Mouse (Mus musculus) MEL (cell line): Measurements from ENCODE around the gene Lcp1. TPM values are rescaled to one million over a fixed set of nuclear protein-coding genes. Genes with fewer than 3 reads are reported as not detected.
A peak's percentile ranks its signal among the peaks of the same experiment; 100 is the strongest.

Experiments used
- DNase-seq: peaks from one replicate; pipeline ENCODE4 v3.0.0; 2011; ENCODE audit warnings: low read depth, low spot score
- H3K27ac ChIP-seq: 2 replicates; pipeline ENCODE4 v1.5.1; 2012; ENCODE audit warnings: low read depth, mild to moderate bottlenecking, control low read depth, low read length, moderate library complexity; ENCODE audit not compliant: control insufficient read depth
- H3K27me3 ChIP-seq, 2 experiments: fragments of 150-350 bp in 1 of 2; sonication (generic) in 1 of 2; 2 replicates each; pipeline ENCODE4 v1.6.1; 2012; ENCODE audit warnings: low read length in 2 of 2, mild to moderate bottlenecking in 2 of 2, improper control_type of control experiment in 1 of 2, moderate library complexity in 1 of 2; ENCODE audit not compliant: insufficient read depth in 2 of 2, control insufficient read depth in 1 of 2
- H3K36me3 ChIP-seq, 2 experiments: 2 replicates each; pipeline ENCODE4 v1.6.1; 2012 to 2014; ENCODE audit warnings: low read length in 2 of 2, improper control_type of control experiment in 1 of 2, inconsistent platforms in 1 of 2, mild to moderate bottlenecking in 1 of 2; ENCODE audit not compliant: insufficient read depth in 2 of 2, control insufficient read depth in 1 of 2
- H3K4me1 ChIP-seq, 2 experiments: fragments of 150-350 bp in 1 of 2; sonication (generic) in 1 of 2; 2 replicates each; pipeline ENCODE4 v1.6.1; 2012; ENCODE audit warnings: low read length in 2 of 2, improper control_type of control experiment in 1 of 2, mild to moderate bottlenecking in 1 of 2; ENCODE audit not compliant: insufficient read depth in 2 of 2, control insufficient read depth in 1 of 2
- H3K4me3 ChIP-seq, 2 experiments: fragments of 150-350 bp in 1 of 2; sonication (generic) in 1 of 2; 2 replicates each; pipeline ENCODE4 v1.5.1; 2012; ENCODE audit warnings: low read depth in 2 of 2, low read length in 2 of 2, mild to moderate bottlenecking in 2 of 2, moderate library complexity in 2 of 2, control low read depth in 1 of 2, improper control_type of control experiment in 1 of 2; ENCODE audit not compliant: control insufficient read depth in 1 of 2, insufficient read depth in 1 of 2
- H3K79me2 ChIP-seq: 2 replicates; pipeline ENCODE4 v1.6.1; 2012; ENCODE audit warnings: mild to moderate bottlenecking, low read length, moderate library complexity; ENCODE audit not compliant: control insufficient read depth, poor library complexity, insufficient read depth
- H3K9ac ChIP-seq: 2 replicates; pipeline ENCODE4 v1.6.1; 2012; ENCODE audit warnings: low read depth, mild to moderate bottlenecking, control low read depth, low read length, moderate library complexity; ENCODE audit not compliant: control insufficient read depth, poor library complexity, severe bottlenecking
- H3K9me3 ChIP-seq: fragments of 150-350 bp; sonication (generic); replicated peaks from 2 replicates; pipeline ENCODE4 v1.6.1; 2012; ENCODE audit warnings: mild to moderate bottlenecking, low read length, improper control_type of control experiment, moderate library complexity; ENCODE audit not compliant: insufficient read depth
- BHLHE40 ChIP-seq: IDR thresholded peaks from 2 replicates; pipeline ENCODE4 v1.6.1; 2012; ENCODE audit warnings: low read depth, mild to moderate bottlenecking, inconsistent platforms, low read length, improper control_type of control experiment, borderline replicate concordance
- CHD1 ChIP-seq: IDR thresholded peaks from 2 replicates; pipeline ENCODE4 v1.6.1; 2012; ENCODE audit warnings: low read depth, mild to moderate bottlenecking, inconsistent platforms, low read length, improper control_type of control experiment
- CTCF ChIP-seq, 3 experiments: IDR thresholded peaks in 2 of 3; conservative IDR thresholded peaks in 1 of 3; 2 replicates each; pipeline ENCODE4 v1.5.1; 2011 to 2012; ENCODE audit warnings: low read length in 3 of 3, low read depth in 2 of 3, mild to moderate bottlenecking in 2 of 3, improper control_type of control experiment in 1 of 3, inconsistent platforms in 1 of 3, mixed read lengths in 1 of 3, moderate library complexity in 1 of 3; ENCODE audit not compliant: control insufficient read depth in 1 of 3, insufficient read depth in 1 of 3, poor library complexity in 1 of 3, severe bottlenecking in 1 of 3
- ETS1 ChIP-seq: IDR thresholded peaks from 2 replicates; pipeline ENCODE4 v1.6.1; 2012; ENCODE audit warnings: low read depth, mild to moderate bottlenecking, inconsistent platforms, low read length, improper control_type of control experiment, moderate library complexity
- GABPA ChIP-seq: IDR thresholded peaks from 2 replicates; pipeline ENCODE4 v1.6.1; 2012; ENCODE audit warnings: low read depth, mild to moderate bottlenecking, inconsistent platforms, low read length, improper control_type of control experiment, moderate library complexity
- GATA1 ChIP-seq: IDR thresholded peaks from 2 replicates; pipeline ENCODE4 v1.6.1; 2011; ENCODE audit warnings: low read depth, low read length, improper control_type of control experiment
- HCFC1 ChIP-seq: IDR thresholded peaks from 2 replicates; pipeline ENCODE4 v1.6.1; 2012; ENCODE audit warnings: low read depth, mild to moderate bottlenecking, inconsistent platforms, low read length, improper control_type of control experiment, moderate library complexity
- JUND ChIP-seq: IDR thresholded peaks from 2 replicates; pipeline ENCODE4 v1.6.1; 2011; ENCODE audit warnings: low read depth, mild to moderate bottlenecking, improper control_type of control experiment, low read length
- KAT2A ChIP-seq: conservative IDR thresholded peaks from 2 replicates; pipeline ENCODE4 v1.6.1; 2012; ENCODE audit warnings: low read depth, low read length, improper control_type of control experiment, inconsistent platforms
- MAFK ChIP-seq: IDR thresholded peaks from 2 replicates; pipeline ENCODE4 v1.6.1; 2011; ENCODE audit warnings: low read depth, mild to moderate bottlenecking, low read length, improper control_type of control experiment, borderline replicate concordance
- MAX ChIP-seq: IDR thresholded peaks from 2 replicates; pipeline ENCODE4 v1.6.1; 2011; ENCODE audit warnings: low read length, improper control_type of control experiment
- MXI1 ChIP-seq: IDR thresholded peaks from 2 replicates; pipeline ENCODE4 v1.6.1; 2011; ENCODE audit warnings: mild to moderate bottlenecking, low read depth, low read length, improper control_type of control experiment
- MYB ChIP-seq: IDR thresholded peaks from 2 replicates; pipeline ENCODE4 v1.6.1; 2011; ENCODE audit warnings: mild to moderate bottlenecking, low read depth, low read length, improper control_type of control experiment
- NELFE ChIP-seq: IDR thresholded peaks from 2 replicates; pipeline ENCODE4 v1.6.1; 2011; ENCODE audit warnings: low read depth, low read length, improper control_type of control experiment
- POLR2A ChIP-seq, 2 experiments: IDR thresholded peaks; 2 replicates each; pipeline ENCODE4 v1.6.1; 2011 to 2012; ENCODE audit warnings: low read length in 2 of 2, mild to moderate bottlenecking in 2 of 2, control low read depth in 1 of 2, improper control_type of control experiment in 1 of 2, low read depth in 1 of 2, moderate library complexity in 1 of 2; ENCODE audit not compliant: control insufficient read depth in 1 of 2, insufficient read depth in 1 of 2, poor library complexity in 1 of 2
- RAD21 ChIP-seq: IDR thresholded peaks from 2 replicates; pipeline ENCODE4 v1.6.1; 2011; ENCODE audit warnings: mild to moderate bottlenecking, low read depth, low read length, improper control_type of control experiment
- RCOR1 ChIP-seq: IDR thresholded peaks from 2 replicates; pipeline ENCODE4 v1.6.1; 2012; ENCODE audit warnings: low read depth, mild to moderate bottlenecking, inconsistent platforms, low read length, improper control_type of control experiment
- SMC3 ChIP-seq: IDR thresholded peaks from 2 replicates; pipeline ENCODE4 v1.6.1; 2011; ENCODE audit warnings: low read depth, low read length, improper control_type of control experiment
- UBTF ChIP-seq: IDR thresholded peaks from 2 replicates; pipeline ENCODE4 v1.6.1; 2012; ENCODE audit warnings: low read depth, mild to moderate bottlenecking, inconsistent platforms, low read length, improper control_type of control experiment, moderate library complexity, borderline replicate concordance; ENCODE audit not compliant: insufficient read depth
- USF1 ChIP-seq: IDR thresholded peaks from 2 replicates; pipeline ENCODE4 v1.6.1; 2014; ENCODE audit warnings: low read depth, mild to moderate bottlenecking, inconsistent platforms, low read length, improper control_type of control experiment, moderate library complexity
- ZC3H11A ChIP-seq: IDR thresholded peaks from 2 replicates; pipeline ENCODE4 v1.6.1; 2012; ENCODE audit warnings: low read depth, mild to moderate bottlenecking, inconsistent platforms, low read length, improper control_type of control experiment
- ZKSCAN1 ChIP-seq: IDR thresholded peaks from 2 replicates; pipeline ENCODE4 v1.6.1; 2012; ENCODE audit warnings: low read depth, mild to moderate bottlenecking, inconsistent platforms, low read length, improper control_type of control experiment, moderate library complexity
- ZMIZ1 ChIP-seq: IDR thresholded peaks from 2 replicates; pipeline ENCODE4 v1.6.1; 2012; ENCODE audit warnings: low read depth, mild to moderate bottlenecking, inconsistent platforms, low read length, improper control_type of control experiment, moderate library complexity
- ZNF384 ChIP-seq: IDR thresholded peaks from 2 replicates; pipeline ENCODE4 v1.6.1; 2012; ENCODE audit warnings: low read depth, mild to moderate bottlenecking, inconsistent platforms, low read length, improper control_type of control experiment
- polyA plus RNA-seq, 2 experiments: library from polyadenylated mRNA; stranded (reverse) in 1 of 2; unstranded in 1 of 2; fragments of >175 nt in 1 of 2; fragments of >200 nt in 1 of 2; gene quantifications; 2 replicates each; pipeline versions ENCODE4 v1.2.1 to v1.2.4; 2012; ENCODE audit warnings: low replicate concordance in 2 of 2, low read depth in 1 of 2; ENCODE audit not compliant: insufficient read length in 2 of 2, insufficient read depth in 1 of 2, missing spikeins in 1 of 2
- total RNA-seq: library from RNA; depleted of rRNA; stranded (reverse); fragments of 300-350 nt; gene quantifications from 2 replicates; pipeline ENCODE4 v1.2.3, GENCODE M21; 2012

The Lcp1 gene
- total and polyA plus RNA-seq, 3 experiments = 11.0 to 20.3 TPM; not detected in 1

DNA sequence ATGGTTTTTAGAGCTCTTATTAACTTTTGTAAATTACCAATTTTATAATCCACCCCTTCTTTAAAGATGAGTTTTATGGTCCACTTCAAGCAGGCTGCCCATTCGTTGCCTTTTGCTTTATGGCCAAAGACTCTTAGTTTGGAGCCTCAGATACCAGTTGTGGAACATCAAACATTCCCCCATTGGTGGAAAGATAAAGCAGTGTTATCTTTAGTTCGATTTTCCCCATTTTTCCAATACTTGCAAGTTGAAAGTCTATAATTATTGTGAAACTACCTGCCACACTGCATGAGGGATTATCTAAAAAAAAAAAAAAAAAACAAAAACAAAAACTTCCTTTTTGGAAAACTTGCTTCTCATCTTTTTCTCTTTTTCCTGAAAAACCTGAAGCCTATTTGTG lies 19.8 kb downstream of the Lcp1 start:
- no peaks in the 10 kb centered on the region for H3K27me3 ChIP-seq
- H3K4me1 ChIP-seq = peaks cover 15 to 22% of the 10 kb centered on the region in 2 experiments
- H3K4me3 ChIP-seq = no peak overlapping the region
- H3K27ac ChIP-seq = no peak overlapping the region
- H3K79me2 ChIP-seq = no peaks in the 10 kb centered on the region
- no peaks in the 10 kb centered on the region for H3K9me3 ChIP-seq
- no peak for DNase-seq
- peaks cover 0 to 26% of the 10 kb centered on the region in 2 experiments; a peak in 2 of 4 replicates for H3K36me3 ChIP-seq
- no peak for TF ChIP-seq CTCF (IDR thresholded peaks at IDR 0.05 in 2 of 3, conservative IDR thresholded peaks at IDR 0.05 in 1 of 3; ENCODE audit: control insufficient read depth in 1 of 3, insufficient read depth in 1 of 3, low read depth in 2 of 3, low read length in 3 of 3, poor library complexity in 1 of 3, severe bottlenecking in 1 of 3)
- 0 out of 2 replicates have a peak, but pooled peaks have one; percentile 11 for TF ChIP-seq ZNF384
- no peak overlapping the region for H3K9ac ChIP-seq

- H3K4me1 ChIP-seq = peaks cover 15 to 22% of the 10 kb centered on the region in 2 experiments
- no peaks in the 10 kb centered on the region for H3K27me3 ChIP-seq
- H3K9me3 ChIP-seq = no peaks in the 10 kb centered on the region
- no peak overlapping the region for H3K9ac ChIP-seq
- no peak overlapping the region for H3K27ac ChIP-seq
- H3K4me3 ChIP-seq = no peak overlapping the region
- DNase-seq = no peak
- H3K36me3 ChIP-seq = peaks cover 0 to 26% of the 10 kb centered on the region in 2 experiments; a peak in 2 of 4 replicates
- H3K79me2 ChIP-seq = no peaks in the 10 kb centered on the region
- no peak for TF ChIP-seq ZMIZ1
- no peak for TF ChIP-seq MAX
- TF ChIP-seq HCFC1 = no peak
- no peak for TF ChIP-seq ZC3H11A
- TF ChIP-seq ZKSCAN1 = no peak
- no peak for TF ChIP-seq USF1
- no peak for TF ChIP-seq RCOR1
- TF ChIP-seq ETS1 = no peak
- no peak for TF ChIP-seq SMC3
- TF ChIP-seq MXI1 = no peak
- no peak for TF ChIP-seq GABPA
- TF ChIP-seq ZNF384 = no peak
- no peak for TF ChIP-seq POLR2A (IDR thresholded peaks at IDR 0.05; ENCODE audit: control insufficient read depth in 1 of 2, insufficient read depth in 1 of 2, low read depth in 1 of 2, low read length in 2 of 2, poor library complexity in 1 of 2)
- no peak for TF ChIP-seq UBTF
Observed at GRCm38 (mm10) chr14:75151146-75151545, 20.2 kb downstream of the Lcp1 start.

DNA sequence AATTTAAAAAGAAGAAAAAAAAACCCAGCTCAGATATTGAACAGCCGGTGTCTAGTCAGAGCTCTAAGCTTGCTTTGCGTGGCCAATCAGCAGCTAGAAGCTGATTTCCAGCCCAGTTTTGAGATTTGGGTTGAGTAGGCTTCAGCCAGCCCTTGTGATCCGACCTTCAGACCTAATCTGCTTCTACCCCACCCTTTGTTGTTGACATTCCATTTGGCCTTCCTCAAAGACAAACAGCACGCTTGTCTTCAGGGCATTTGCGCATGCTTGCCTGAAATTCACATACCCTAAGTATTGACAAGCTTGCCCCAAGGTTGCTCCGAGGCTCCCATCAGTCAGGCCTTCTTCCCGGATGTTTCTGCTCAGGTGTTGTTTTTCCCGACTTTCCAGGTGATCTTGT lies 23.6 kb downstream of the Lcp1 start:
- no peaks in the 10 kb centered on the region for H3K79me2 ChIP-seq
- no peak for TF ChIP-seq GATA1
- no peak for TF ChIP-seq NELFE
- TF ChIP-seq MAFK = no peak
- TF ChIP-seq UBTF = no peak
- no peak for TF ChIP-seq BHLHE40
- TF ChIP-seq ETS1 = no peak
- no peak for TF ChIP-seq CHD1
- no peak for TF ChIP-seq ZNF384
- TF ChIP-seq JUND = no peak
- no peak for TF ChIP-seq MYB
- no peak for TF ChIP-seq KAT2A
- no peak for TF ChIP-seq RAD21
- TF ChIP-seq ZC3H11A = no peak
- no peak for TF ChIP-seq POLR2A (IDR thresholded peaks at IDR 0.05; ENCODE audit: control insufficient read depth in 1 of 2, insufficient read depth in 1 of 2, low read depth in 1 of 2, low read length in 2 of 2, poor library complexity in 1 of 2)
- TF ChIP-seq SMC3 = no peak
- H3K4me3 ChIP-seq = no peak overlapping the region
- H3K27me3 ChIP-seq = no peaks in the 10 kb centered on the region
- H3K4me1 ChIP-seq = peaks cover 4 to 16% of the 10 kb centered on the region in 2 experiments
- no peaks in the 10 kb centered on the region for H3K9me3 ChIP-seq
- no peak for DNase-seq
- no peak overlapping the region for H3K27ac ChIP-seq
- no peak overlapping the region for H3K9ac ChIP-seq
- peaks cover 0 to 13% of the 10 kb centered on the region in 2 experiments; a peak in 2 of 4 replicates for H3K36me3 ChIP-seq
